Mouse (Mus musculus) thymus, postnatal 36 days (tissue): ENCODE results near the gene Nubp2.

Source experiments
- DNase-seq, 2 experiments: peaks; one replicate each; pipeline ENCODE4 v3.0.0; 2022; ENCODE audit warnings: mixed read lengths in 2 of 2

Gene Nubp2

DNA sequence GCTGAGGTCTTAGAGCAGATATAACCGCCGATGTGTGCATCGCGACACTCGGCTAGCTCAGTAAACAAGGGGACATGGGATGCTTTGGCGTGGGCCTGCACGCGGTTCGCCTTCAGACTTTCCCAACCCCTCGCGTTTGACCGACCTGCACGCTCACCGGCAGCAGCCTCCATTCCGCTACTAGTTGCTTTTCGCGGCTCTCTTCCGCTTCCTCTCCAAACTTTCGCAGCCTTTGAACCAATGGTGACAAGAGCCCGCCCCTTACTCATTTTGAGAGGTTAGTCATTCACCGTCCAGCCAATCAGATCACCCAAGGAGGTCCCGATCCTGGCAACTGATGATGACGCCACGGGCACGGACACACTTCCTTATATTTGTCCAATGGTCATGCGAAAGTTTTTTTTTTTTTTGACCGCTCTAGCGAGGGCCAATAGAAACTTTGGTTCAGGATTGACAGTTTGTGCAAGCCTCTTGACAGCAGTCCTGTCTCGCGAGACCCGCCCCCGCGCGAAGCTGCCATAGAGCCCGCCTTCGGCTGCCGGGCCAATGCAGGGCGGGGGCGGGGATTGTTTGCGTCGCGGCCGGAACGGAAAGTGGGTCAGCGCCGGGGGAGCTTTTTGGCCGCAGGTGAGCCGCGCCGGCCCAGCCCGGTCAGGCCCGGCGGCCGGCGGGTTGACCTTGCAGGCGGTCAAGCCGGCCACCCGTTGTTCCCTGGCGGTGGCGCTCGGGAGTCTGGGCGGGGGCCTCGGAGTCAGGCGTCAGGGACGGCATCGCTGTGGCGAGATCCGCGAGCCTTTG, at the start of gene Nubp2, which contains the start of gene Spsb3:
Nubp2 (minus strand) TSS at position 216 of the 798 bp plus-strand sequence.
Spsb3 (plus strand) TSS at position 510 of the 798 bp plus-strand sequence.
- DNase-seq: peak; percentile 95 to 97

GRCm38 (mm10) chr17:24935666-24936065, 49.5 kb upstream of the Nubp2 start:
- DNase-seq: no peak

- DNase-seq: no peak
Measured at GRCm38 (mm10) chr17:24934926-24935325, 48.8 kb upstream of the Nubp2 start.

GRCm38 (mm10) chr17:24933163-24933562, 47.0 kb upstream of the Nubp2 start:
- no peak for DNase-seq

- DNase-seq: no peak
Measured at GRCm38 (mm10) chr17:24932431-24932830, 46.3 kb upstream of the Nubp2 start.

GRCm38 (mm10) chr17:24929506-24929905, 43.4 kb upstream of the Nubp2 start:
- DNase-seq: no peak

- no peak for DNase-seq
Measured at GRCm38 (mm10) chr17:24923246-24923645, 37.1 kb upstream of the Nubp2 start.

- no peak for DNase-seq
Measured at GRCm38 (mm10) chr17:24913984-24914383, 27.8 kb upstream of the Nubp2 start.

DNA sequence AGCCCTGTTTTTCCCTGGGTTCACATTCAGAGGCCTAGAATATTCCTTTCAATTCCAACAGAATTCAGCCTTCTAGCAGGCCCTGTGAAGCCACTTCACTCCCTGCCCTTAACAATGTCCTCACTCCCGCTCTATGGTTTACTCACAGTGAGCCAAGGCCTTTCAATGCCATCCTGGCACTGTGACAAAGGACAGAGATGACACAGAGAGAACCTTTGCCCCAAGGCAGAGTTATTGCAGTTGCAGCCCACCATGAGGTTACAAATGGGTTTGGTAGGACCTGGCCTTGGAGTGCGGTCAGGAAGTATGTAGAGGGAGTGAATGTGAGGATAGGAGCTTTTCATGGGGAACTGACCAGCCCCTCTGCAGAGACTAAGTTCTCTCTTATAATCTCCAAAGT, 21.4 kb upstream of the Nubp2 start:
- no peak for DNase-seq

DNA sequence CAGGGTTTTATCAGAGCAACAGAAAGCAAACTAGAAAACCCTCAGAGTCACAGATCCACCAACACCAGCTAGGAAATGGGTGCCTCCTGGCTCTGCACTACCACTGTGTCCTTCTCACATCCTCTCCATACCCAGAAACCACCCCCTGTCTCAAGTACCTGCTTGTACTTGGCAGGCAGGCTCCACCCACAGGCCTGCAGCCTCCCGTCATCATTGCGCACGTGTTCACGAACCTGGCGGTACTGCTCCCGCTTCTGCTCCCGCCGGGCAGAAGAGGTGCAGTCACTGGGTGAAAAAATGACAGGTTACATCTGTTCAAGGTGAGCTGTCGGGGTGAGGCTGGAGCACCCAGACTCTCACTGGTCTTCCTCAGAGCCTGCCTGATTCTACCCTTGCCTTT, 17.6 kb upstream of the Nubp2 start:
- DNase-seq: no peak

- DNase-seq: peak in 1 of 2 experiments; percentile 39
Measured at GRCm38 (mm10) chr17:24902671-24903474, 16.7 kb upstream of the Nubp2 start.

- DNase-seq: no peak
Measured at GRCm38 (mm10) chr17:24902124-24902523, 16.0 kb upstream of the Nubp2 start.

GRCm38 (mm10) chr17:24900014-24900413, 13.9 kb upstream of the Nubp2 start:
- DNase-seq: no peak

- no peak for DNase-seq
Measured at GRCm38 (mm10) chr17:24899153-24899552, 13.0 kb upstream of the Nubp2 start.

- no peak for DNase-seq
Measured at GRCm38 (mm10) chr17:24898041-24898854, 12.1 kb upstream of the Nubp2 start.

GRCm38 (mm10) chr17:24897600-24897999, 11.5 kb upstream of the Nubp2 start:
- no peak for DNase-seq

DNA sequence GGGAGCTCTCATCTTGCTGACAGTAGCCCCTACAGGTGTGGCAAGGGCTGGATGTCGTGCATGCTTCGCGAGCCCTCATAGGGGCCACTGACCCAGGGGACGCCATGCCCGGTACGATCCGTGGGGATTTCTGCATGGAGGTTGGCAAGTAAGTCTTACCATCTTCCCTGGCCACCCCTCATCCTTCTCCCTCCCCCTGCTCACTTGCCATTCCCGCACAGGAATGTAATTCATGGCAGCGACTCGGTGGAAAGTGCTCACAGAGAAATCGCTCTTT, 10.8 kb upstream of the Nubp2 start:
- no peak for DNase-seq

- DNase-seq: peak; percentile 76 to 77
Measured at GRCm38 (mm10) chr17:24896241-24896992, 10.3 kb upstream of the Nubp2 start, which contains the start of gene Nme3. Nme3 (plus strand) TSS chr17:24896500.

GRCm38 (mm10) chr17:24895571-24896240, 9.6 kb upstream of the Nubp2 start:
- DNase-seq: peak in 1 of 2 experiments; percentile 24

DNA sequence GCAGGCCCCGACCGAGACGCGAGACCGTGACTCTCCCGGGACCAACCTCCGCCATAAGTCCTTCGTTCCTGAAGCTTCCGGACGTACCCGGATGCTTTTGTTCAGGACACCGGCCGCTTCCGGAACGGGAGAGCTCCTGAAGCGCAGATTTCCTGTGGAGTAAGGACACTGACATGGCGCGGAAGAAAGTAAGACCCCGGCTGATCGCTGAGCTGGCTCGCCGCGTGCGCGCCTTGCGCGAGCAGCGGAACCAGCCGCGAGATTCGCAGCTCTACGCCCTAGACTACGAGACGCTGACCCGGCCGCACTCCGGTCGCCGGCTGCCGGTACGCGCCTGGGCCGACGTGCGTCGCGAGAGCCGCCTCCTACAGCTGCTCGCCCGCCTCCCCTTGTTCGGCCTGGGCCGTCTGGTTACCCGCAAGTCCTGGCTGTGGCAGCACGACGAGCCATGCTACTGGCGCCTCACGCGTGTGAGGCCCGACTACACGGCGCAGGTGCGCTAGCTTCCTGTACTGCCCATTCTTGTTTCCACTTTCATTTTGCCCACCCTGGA, 8.9 kb upstream of the Nubp2 start, which contains the start of the genes Eme2 and Mrps34:
Eme2 (minus strand) TSS at position 93 of the 553 bp plus-strand sequence.
Mrps34 (plus strand) TSS at position 122 of the 553 bp plus-strand sequence.
- DNase-seq: peak; percentile 72 to 74
